Mouse (Mus musculus) heart, embryonic 14.5 days (tissue): ENCODE data around the gene Cux2. TPM values are rescaled to one million over a fixed set of nuclear protein-coding genes. Genes with fewer than 3 reads are reported as not detected.
A peak's percentile ranks its signal among the peaks of the same experiment; 100 is the strongest.

ENCODE experiments used
- ATAC-seq: fragments of 200-750 bp; cut with Nextera tagmentation; 2 replicates; pipeline ENCODE4 v1.8.0; 2017; ENCODE audit warnings: low read depth, moderate TSS enrichment; ENCODE audit not compliant: insufficient number of reproducible peaks, insufficient read depth, low FRiP score
- H3K27ac ChIP-seq, 2 experiments: fragments of 200-500 bp in 1 of 2; fragments of 300-500 bp in 1 of 2; sonication (generic) in 1 of 2; replicated peaks in 1 of 2; 2 replicates each; pipeline ENCODE4 v1.5.1; 2012 to 2014; ENCODE audit warnings: low read depth in 2 of 2, low read length in 2 of 2, control low read depth in 1 of 2, mild to moderate bottlenecking in 1 of 2, mixed read lengths in 1 of 2; ENCODE audit not compliant: control insufficient read depth in 1 of 2, insufficient read depth in 1 of 2
- H3K27me3 ChIP-seq: fragments of 300-500 bp; sonication (generic); 2 replicates; pipeline ENCODE4 v1.6.1; 2014; ENCODE audit warnings: mild to moderate bottlenecking, low read length, control low read depth; ENCODE audit not compliant: control insufficient read depth, insufficient read depth
- H3K36me3 ChIP-seq: fragments of 300-500 bp; sonication (generic); 2 replicates; pipeline ENCODE4 v1.6.1; 2014; ENCODE audit warnings: mild to moderate bottlenecking, control low read depth, low read length, mixed read lengths; ENCODE audit not compliant: control insufficient read depth, insufficient read depth
- H3K4me1 ChIP-seq, 2 experiments: fragments of 200-500 bp in 1 of 2; fragments of 300-500 bp in 1 of 2; sonication (generic) in 1 of 2; 2 replicates each; pipeline ENCODE4 v1.6.1; 2012 to 2014; ENCODE audit warnings: low read length in 2 of 2, control low read depth in 1 of 2, mixed read lengths in 1 of 2; ENCODE audit not compliant: control insufficient read depth in 2 of 2, insufficient read depth in 2 of 2
- H3K4me2 ChIP-seq: fragments of 300-500 bp; sonication (generic); 2 replicates; pipeline ENCODE4 v1.6.1; 2014; ENCODE audit warnings: mild to moderate bottlenecking, low read length
- H3K4me3 ChIP-seq, 2 experiments: fragments of 200-500 bp in 1 of 2; fragments of 300-500 bp in 1 of 2; sonication (generic) in 1 of 2; 2 replicates each; pipeline ENCODE4 v1.5.1; 2012 to 2014; ENCODE audit warnings: low read length in 2 of 2, mild to moderate bottlenecking in 2 of 2, control low read depth in 1 of 2, low read depth in 1 of 2, moderate library complexity in 1 of 2; ENCODE audit not compliant: control insufficient read depth in 1 of 2, insufficient read depth in 1 of 2
- H3K9ac ChIP-seq: fragments of 300-500 bp; sonication (generic); 2 replicates; pipeline ENCODE4 v1.6.1; 2014; ENCODE audit warnings: mild to moderate bottlenecking, low read length
- H3K9me3 ChIP-seq: fragments of 300-500 bp; sonication (generic); 2 replicates; pipeline ENCODE4 v1.6.1; 2016; ENCODE audit warnings: low read length, control low read depth; ENCODE audit not compliant: control insufficient read depth
- WGBS: fragments of 180-500 bp; shearing (Covaris S2); extraction: QIAGEN DNeasy Blood & Tissue Kit; methylation state at CpG from one replicate; pipeline ENCODE4 v1.1.7; 2014; 5-methylcytosine and 5-hydroxymethylcytosine counted together
- polyA plus RNA-seq: library from polyadenylated mRNA; unstranded; fragments of >200 nt; fragmentation: Nextera tagmentation; extraction: Ambion mirVana; gene quantifications from 2 replicates; pipeline ENCODE4 v1.2.1, GENCODE M21; 2014

The Cux2 gene
- 6.4 and 7.9 TPM in 2 replicates for polyA plus RNA-seq

GRCm38 (mm10) chr5:122050017-122050831, at the start of gene Cux2:
TSS of gene Cux2 (minus strand) at chr5:122050102.
- Histone ChIP-seq H3K36me3 (no peaks in the 10 kb centered on the region), H3K27me3 (peaks cover 24% of the 10 kb centered on the region)

GRCm38 (mm10) chr5:122094439-122094838, 44.5 kb upstream of the Cux2 start:
- Histone ChIP-seq H3K4me3 (peak overlapping the region; percentile 46 to 65), H3K9ac (peak overlapping the region; percentile 81), H3K9me3 (0 out of 2 replicates have a peak, but pooled peaks cover 3% of the 10 kb centered on the region), H3K27me3 (no peaks in the 10 kb centered on the region), H3K36me3 (no peaks in the 10 kb centered on the region), H3K4me1 (peaks cover 34 to 35% of the 10 kb centered on the region in 2 experiments), H3K27ac (peak overlapping the region; percentile 96 to 99), H3K4me2 (peak overlapping the region; percentile 70)
- ATAC-seq = peak; percentile 82
- 16% methylated on average over 10 of the region's 10 CpGs for WGBS

More at GRCm38 (mm10) chr5:122050017-122050831, at the start of gene Cux2:
- peaks cover 11 to 32% of the 10 kb centered on the region in 2 experiments for H3K4me1 ChIP-seq
- no peaks in the 10 kb centered on the region for H3K9me3 ChIP-seq
- H3K9ac ChIP-seq = peak within 1 kb of the TSS; percentile 86
- ATAC-seq = peak; percentile 83
- H3K27ac ChIP-seq = peak within 1 kb of the TSS; percentile 51 to 84; a peak in 3 of 4 replicates
- H3K4me2 ChIP-seq = peak within 1 kb of the TSS; percentile 91
- peak within 1 kb of the TSS; percentile 82 to 91 for H3K4me3 ChIP-seq
- WGBS = under 1% methylated on average over 69 of the region's 90 CpGs

GRCm38 (mm10) chr5:122093734-122094133, 43.8 kb upstream of the Cux2 start:
- WGBS = 29% methylated on average over 14 of the region's 14 CpGs
- H3K4me1 ChIP-seq = peaks cover 31% of the 10 kb centered on the region in 2 experiments
- H3K36me3 ChIP-seq = no peaks in the 10 kb centered on the region
- H3K27ac ChIP-seq = peak overlapping the region; percentile 96 to 99
- 0 out of 2 replicates have a peak, but pooled peaks cover 3% of the 10 kb centered on the region for H3K9me3 ChIP-seq
- no peak for ATAC-seq
- peak overlapping the region; percentile 81 for H3K9ac ChIP-seq
- H3K4me2 ChIP-seq = peak overlapping the region; percentile 70
- H3K4me3 ChIP-seq = peak overlapping the region; percentile 46 to 65
- H3K27me3 ChIP-seq = no peaks in the 10 kb centered on the region

GRCm38 (mm10) chr5:122092794-122093193, 42.9 kb upstream of the Cux2 start:
- Histone ChIP-seq H3K27me3 (no peaks in the 10 kb centered on the region), H3K9me3 (0 out of 2 replicates have a peak, but pooled peaks cover 3% of the 10 kb centered on the region), H3K9ac (peak overlapping the region; percentile 81), H3K4me2 (peak overlapping the region; percentile 70), H3K4me3 (peak overlapping the region; percentile 46 to 65), H3K36me3 (no peaks in the 10 kb centered on the region), H3K27ac (peak overlapping the region; percentile 96 to 99), H3K4me1 (peaks cover 23 to 27% of the 10 kb centered on the region in 2 experiments)
- WGBS = 32% methylated on average over 11 of the region's 11 CpGs
- ATAC-seq = peak; percentile 83

- no peaks in the 10 kb centered on the region for H3K27me3 ChIP-seq
- 26% methylated on average over 15 of the region's 15 CpGs for WGBS
- no peak overlapping the region for H3K4me3 ChIP-seq
- 0 out of 2 replicates have a peak, but pooled peaks cover 3% of the 10 kb centered on the region for H3K9me3 ChIP-seq
- peaks cover 21 to 28% of the 10 kb centered on the region in 2 experiments for H3K4me1 ChIP-seq
- H3K4me2 ChIP-seq = no peak overlapping the region
- no peak for ATAC-seq
- no peaks in the 10 kb centered on the region for H3K36me3 ChIP-seq
- H3K27ac ChIP-seq = peak overlapping the region; percentile 5 to 96; a peak in 2 of 4 replicates
- 0 out of 2 replicates have a peak overlapping the region, but pooled peaks have one; percentile 5 for H3K9ac ChIP-seq
Measured at GRCm38 (mm10) chr5:122091070-122091469, 41.2 kb upstream of the Cux2 start.

GRCm38 (mm10) chr5:122089664-122090063, 39.8 kb upstream of the Cux2 start:
- Histone ChIP-seq H3K27ac (no peak overlapping the region), H3K36me3 (no peaks in the 10 kb centered on the region), H3K9ac (no peak overlapping the region), H3K4me1 (peaks cover 30 to 31% of the 10 kb centered on the region in 2 experiments), H3K4me3 (no peak overlapping the region), H3K9me3 (0 out of 2 replicates have a peak, but pooled peaks cover 3% of the 10 kb centered on the region), H3K4me2 (no peak overlapping the region), H3K27me3 (no peaks in the 10 kb centered on the region)
- 83% methylated on average over 8 of the region's 8 CpGs for WGBS
- no peak for ATAC-seq

DNA sequence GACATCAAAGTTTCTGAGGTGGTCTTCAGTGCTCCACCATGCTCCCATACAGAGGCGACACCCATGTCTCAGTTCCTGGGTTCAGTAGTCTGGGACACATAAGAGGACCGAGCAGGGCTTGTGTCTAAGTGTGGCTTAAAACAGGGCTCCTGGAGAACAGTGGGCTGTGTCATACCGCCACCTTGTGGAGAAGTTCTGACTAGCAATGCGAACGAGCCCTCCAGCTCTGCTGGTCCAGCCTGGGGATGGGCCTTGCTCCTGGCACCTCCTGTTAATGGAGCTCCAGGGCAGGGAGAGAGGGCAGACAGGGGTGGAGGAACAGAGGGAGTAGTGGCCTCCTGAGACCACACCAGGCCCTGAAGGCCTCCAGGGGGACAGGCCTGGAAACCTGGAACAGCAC, 39.0 kb upstream of the Cux2 start:
- no peak for ATAC-seq
- no peak overlapping the region for H3K9ac ChIP-seq
- H3K36me3 ChIP-seq = no peaks in the 10 kb centered on the region
- H3K4me2 ChIP-seq = no peak overlapping the region
- no peaks in the 10 kb centered on the region for H3K27me3 ChIP-seq
- WGBS = 4% methylated on average over 5 of the region's 5 CpGs
- H3K27ac ChIP-seq = no peak overlapping the region
- H3K4me3 ChIP-seq = no peak overlapping the region
- H3K9me3 ChIP-seq = 0 out of 2 replicates have a peak, but pooled peaks cover 3% of the 10 kb centered on the region
- H3K4me1 ChIP-seq = peaks cover 26 to 30% of the 10 kb centered on the region in 2 experiments
